Mouse (Mus musculus): Measurements from ENCODE around the gene Ngb.

GRCm38 (mm10) chr12:87054873-87055272 lies 47.5 kb downstream of the Ngb start:
- no peak for TF ChIP-seq CTCF (IDR thresholded peaks at IDR 0.05; ENCODE audit: low read depth, low read length)
- TF ChIP-seq POLR2A (IDR thresholded peaks at IDR 0.05; ENCODE audit: insufficient read depth, low read length), result no peak
- no peak for TF ChIP-seq EP300 (IDR thresholded peaks at IDR 0.05; ENCODE audit: insufficient read depth, low read depth, low read length)
